8 mouse cellular contexts compared by ENCODE assay signal in genomic region chr19:5894002-5894678, GRCm38 (mm10). TPM values are rescaled to one million over a fixed set of nuclear protein-coding genes. Genes with fewer than 3 reads are reported as not detected.
DNase-seq lines count a peak whose midpoint lies in the region; ATAC-seq and TF ChIP-seq lines count a peak whose summit lies in the region.

TSS of gene Tigd3 (minus strand) at chr19:5894149.

- peaks cover 3% of the 10 kb centered on the region; the same call in 1 of the 2 replicates for H3K4me1 ChIP-seq in cerebellum, adult 2 months (ENCODE audit: control insufficient read depth, insufficient read depth, low read length)
- peaks cover 11% of the 10 kb centered on the region for H3K4me1 ChIP-seq in forebrain, postnatal 0 days (ENCODE audit: insufficient read depth)
- H3K4me1 ChIP-seq in lung, embryonic 14.5 days (ENCODE audit: insufficient read depth): 0 out of 2 replicates have a peak, but pooled peaks cover 3% of the 10 kb centered on the region

- peak within 1 kb of the TSS; percentile 79 for H3K9ac ChIP-seq in forebrain, postnatal 0 days
- peak within 1 kb of the TSS; percentile 75 for H3K9ac ChIP-seq in lung, embryonic 14.5 days

- DNase-seq in MEL-GATA-1-ER (ENCODE audit: extremely low read depth, low read depth): peak; percentile 86
- peak; percentile 97 for DNase-seq in cerebellum, adult 2 months
- DNase-seq in forebrain, postnatal 0 days: peak; percentile 97
- peak; percentile 97 for DNase-seq in heart, postnatal 4 days
- peak; percentile 93 to 94 for DNase-seq in layer of hippocampus, adult 8-10 months (ENCODE audit: low spot score in 2 of 2)
- peak; percentile 99 for DNase-seq in lung, embryonic 14.5 days
- DNase-seq in testis, postnatal 14 days (ENCODE audit: low spot score): peak; percentile 95

- peaks cover 21% of the 10 kb centered on the region for H3K36me3 ChIP-seq in forebrain, postnatal 0 days (ENCODE audit: insufficient read depth)
- peaks cover 35% of the 10 kb centered on the region for H3K36me3 ChIP-seq in lung, embryonic 14.5 days (ENCODE audit: insufficient read depth)

- peak within 1 kb of the TSS; percentile 74 for H3K4me2 ChIP-seq in forebrain, postnatal 0 days (ENCODE audit: low read depth)
- peak within 1 kb of the TSS; percentile 89 for H3K4me2 ChIP-seq in lung, embryonic 14.5 days

- no peak for TF ChIP-seq CTCF in cerebellum, adult 2 months (IDR thresholded peaks at IDR 0.05; ENCODE audit: borderline replicate concordance, insufficient read depth, low read depth, low read length)
- TF ChIP-seq CTCF in forebrain, postnatal 0 days (IDR thresholded peaks at IDR 0.05; ENCODE audit: low read depth): no peak
- no peak for TF ChIP-seq CTCF in lung, embryonic 14.5 days (IDR thresholded peaks at IDR 0.05; ENCODE audit: low read depth)

- WGBS in cerebellum, adult 2 months: 2% methylated on average over 36 of the region's 36 CpGs
- 4% methylated on average over 35 of the region's 36 CpGs for WGBS in forebrain, postnatal 0 days
- WGBS in lung, embryonic 14.5 days: 2% methylated on average over 36 of the region's 36 CpGs

- H3K27ac ChIP-seq in cerebellum, adult 2 months (ENCODE audit: insufficient read depth, low read length): 0 out of 2 replicates have a peak within 1 kb of the TSS, but pooled peaks have one; percentile 6
- peak within 1 kb of the TSS; percentile 71 for H3K27ac ChIP-seq in forebrain, postnatal 0 days (ENCODE audit: low read depth, low read length)
- peak within 1 kb of the TSS; percentile 30; the same call in 1 of the 2 replicates for H3K27ac ChIP-seq in lung, embryonic 14.5 days (ENCODE audit: low read depth)

- peak within 1 kb of the TSS; percentile 66 for H3K4me3 ChIP-seq in cerebellum, adult 2 months (replicated peaks; ENCODE audit: insufficient read depth, low read depth, low read length)
- peak within 1 kb of the TSS; percentile 71 for H3K4me3 ChIP-seq in forebrain, postnatal 0 days (ENCODE audit: low read depth, low read length)
- H3K4me3 ChIP-seq in lung, embryonic 14.5 days (ENCODE audit: low read depth, low read length): peak within 1 kb of the TSS; percentile 63

- TF ChIP-seq POLR2A in cerebellum, adult 2 months (IDR thresholded peaks at IDR 0.05; ENCODE audit: borderline replicate concordance, insufficient read depth, low read length): peak; percentile 74

- H3K9me3 ChIP-seq in forebrain, postnatal 0 days (ENCODE audit: low read length): no peaks in the 10 kb centered on the region
- H3K9me3 ChIP-seq in lung, embryonic 14.5 days (ENCODE audit: low read depth, low read length): no peaks in the 10 kb centered on the region

- peak; percentile 99 for ATAC-seq in forebrain, postnatal 0 days
- ATAC-seq in lung, embryonic 14.5 days (ENCODE audit: insufficient read depth): peak; percentile 97
- ATAC-seq in neutrophil, adult 5-6 weeks (ENCODE audit: extremely low read depth, insufficient number of reproducible peaks, low FRiP score, poor library complexity, severe bottlenecking): peak; percentile 86

- no peaks in the 10 kb centered on the region for H3K27me3 ChIP-seq in cerebellum, adult 2 months (ENCODE audit: control insufficient read depth, insufficient read depth, low read length)
- no peaks in the 10 kb centered on the region for H3K27me3 ChIP-seq in forebrain, postnatal 0 days (ENCODE audit: insufficient read depth, low read length)
- no peaks in the 10 kb centered on the region for H3K27me3 ChIP-seq in lung, embryonic 14.5 days (ENCODE audit: insufficient read depth, low read length)

RNA-seq across cellular contexts. Expression of gene Tigd3, which starts in this region (rescaled TPM):
- 5.1 and 5.6 TPM in 2 replicates for polyA plus RNA-seq in cerebellum, adult 2 months (2012; rRNA removed)
- total RNA-seq in forebrain, postnatal 0 days (2014; rRNA removed): 9.9 and 14.2 TPM in 2 replicates
- 8.6 and 10.2 TPM in 2 replicates for polyA plus RNA-seq in forebrain, postnatal 0 days (2015; fragmentation: Nextera tagmentation; extraction: Ambion mirVana)
- 1 to 10 TPM; 2.0 TPM for total RNA-seq in heart, postnatal 4 days (2021)
- 1 to 10 TPM; 2.2 to 3.5 (median 2.9) TPM for total RNA-seq in layer of hippocampus, adult 8-10 months (2022)
- polyA plus RNA-seq in lung, embryonic 14.5 days (2014; fragmentation: Nextera tagmentation; extraction: Ambion mirVana): 2.7 and 3.8 TPM in 2 replicates
- total RNA-seq in neutrophil, adult 5-6 weeks (2017): 1.4 and 1.5 TPM in 2 replicates

Comparison
In these comparisons a context has a peak if more than half of its experiments do, and no peak if none do; other contexts are left out.
1. Peak in every context shown above with its lines: DNase-seq, ATAC-seq, H3K4me3 ChIP-seq and H3K27ac ChIP-seq.
2. H3K27ac ChIP-seq: peak in every context shown above with its lines; median percentile 71 in forebrain, postnatal 0 days; 30 in lung, embryonic 14.5 days; 6 in cerebellum, adult 2 months.